9 mouse cellular contexts compared by ENCODE assay signal in the genomic region with DNA sequence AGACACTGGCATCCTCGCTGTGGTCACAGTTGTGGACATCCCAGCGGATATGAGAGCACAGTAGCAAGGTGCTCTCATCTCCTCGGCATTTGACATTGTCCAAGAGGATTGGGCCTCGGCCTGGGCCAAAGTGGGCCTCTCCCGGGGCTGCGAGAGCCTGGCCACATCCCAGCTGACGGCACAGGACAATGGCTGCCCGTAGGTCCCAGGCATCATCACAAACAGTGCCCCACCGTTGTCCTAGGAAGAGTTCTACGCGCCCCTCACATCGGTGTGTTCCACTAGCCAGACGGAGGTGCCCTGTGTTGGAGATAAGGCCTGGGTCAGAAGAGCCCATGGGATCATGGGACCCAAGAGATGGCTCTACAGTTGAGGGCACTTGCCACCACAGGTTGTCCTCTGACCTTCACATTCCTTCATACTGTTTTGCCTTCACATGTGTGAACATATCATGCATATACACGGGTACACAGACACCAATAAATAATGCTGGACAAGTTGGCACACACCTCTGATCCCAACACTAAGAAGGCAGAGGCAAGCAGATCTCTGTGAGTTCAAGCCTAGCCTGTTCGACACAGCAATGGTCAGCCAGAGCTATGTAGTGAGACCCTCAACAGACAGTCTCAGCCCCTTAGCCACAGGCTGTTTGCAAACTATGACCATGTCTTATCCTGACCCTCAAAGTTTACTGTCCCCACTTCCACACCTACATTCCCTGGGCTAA. TPM values are rescaled to one million over a fixed set of nuclear protein-coding genes. Genes with fewer than 3 reads are reported as not detected.
DNase-seq lines count a peak whose midpoint lies in the region; ATAC-seq lines count a peak whose summit lies in the region.
"Had no signal": no experiment of that assay in that cellular context is flagged by ENCODE, and none has a peak within 500 bp of the region (broad histone marks: within the 10 kb centered on the region; RNA-seq: fewer than 3 reads in every experiment).

No protein-coding gene starts in this region.

- H3K36me3 ChIP-seq in hindbrain, embryonic 15.5 days = no peaks in the 10 kb centered on the region
- H3K36me3 ChIP-seq in midbrain, embryonic 14.5 days (ENCODE audit: control insufficient read depth, insufficient read depth, low read length) = no peaks in the 10 kb centered on the region

- 95% methylated on average over 15 of the region's 15 CpGs for WGBS in hindbrain, embryonic 15.5 days
- WGBS in midbrain, embryonic 14.5 days = 94% methylated on average over 15 of the region's 15 CpGs

- H3K9ac ChIP-seq in hindbrain, embryonic 15.5 days = no peak overlapping the region
- H3K9ac ChIP-seq in midbrain, embryonic 14.5 days (replicated peaks; ENCODE audit: low read length) = no peak overlapping the region

- 0 out of 2 replicates have a peak overlapping the region, but pooled peaks have one; percentile 99 for H3K4me2 ChIP-seq in hindbrain, embryonic 15.5 days
- no peak overlapping the region for H3K4me2 ChIP-seq in midbrain, embryonic 14.5 days (ENCODE audit: low read length)

- ATAC-seq in hindbrain, embryonic 15.5 days (ENCODE audit: low FRiP score, low read depth) = no peak
- ATAC-seq in midbrain, embryonic 14.5 days (ENCODE audit: low FRiP score, low TSS enrichment) = no peak
- no peak for ATAC-seq in CD4-positive, CD25-positive, alpha-beta regulatory T cell, adult 4 months

- H3K27ac ChIP-seq in brown adipose tissue, adult 24 weeks (replicated peaks; ENCODE audit: low read depth, low read length) = peak overlapping the region; percentile 97
- H3K27ac ChIP-seq in hindbrain, embryonic 15.5 days (replicated peaks) = peak overlapping the region; percentile 98; the same call in 1 of the 2 replicates
- H3K27ac ChIP-seq in midbrain, embryonic 14.5 days (replicated peaks; ENCODE audit: low read depth, low read length) = peak overlapping the region; percentile 98; the same call in 1 of the 2 replicates

- peaks cover 12% of the 10 kb centered on the region for H3K4me1 ChIP-seq in brown adipose tissue, adult 24 weeks (ENCODE audit: control insufficient read depth, insufficient read depth, insufficient read length, low read length)
- H3K4me1 ChIP-seq in hindbrain, embryonic 15.5 days (replicated peaks) = peaks cover 25% of the 10 kb centered on the region
- H3K4me1 ChIP-seq in midbrain, embryonic 14.5 days (ENCODE audit: control insufficient read depth, insufficient read depth, low read length) = peaks cover 14% of the 10 kb centered on the region

- H3K4me3 ChIP-seq in brown adipose tissue, adult 24 weeks (ENCODE audit: insufficient read depth, low read depth, low read length) = peak overlapping the region; percentile 51; the same call in 1 of the 2 replicates
- H3K4me3 ChIP-seq in hindbrain, embryonic 15.5 days = no peak overlapping the region
- H3K4me3 ChIP-seq in midbrain, embryonic 14.5 days (replicated peaks; ENCODE audit: low read depth, low read length) = no peak overlapping the region

- DNase-seq in kidney, adult 9 months = peak; percentile 33
- no peak for DNase-seq in kidney, adult 18-20 months
- DNase-seq in midbrain, embryonic 14.5 days = no peak
- DNase-seq in spleen, postnatal 14 days (ENCODE audit: low spot score in 2 of 2) = no peak
- no peak for DNase-seq in c-Kit-positive CD71-positive TER-119-positive erythroid progenitor cells, embryonic 14.5 days (ENCODE audit: low spot score)

- no peaks in the 10 kb centered on the region for H3K9me3 ChIP-seq in hindbrain, embryonic 15.5 days
- H3K9me3 ChIP-seq in midbrain, embryonic 14.5 days (ENCODE audit: control insufficient read depth, low read length) = no peaks in the 10 kb centered on the region

- no peaks in the 10 kb centered on the region for H3K27me3 ChIP-seq in hindbrain, embryonic 15.5 days
- H3K27me3 ChIP-seq in midbrain, embryonic 14.5 days (ENCODE audit: control insufficient read depth, insufficient read depth, low read length) = 0 out of 2 replicates have a peak, but pooled peaks cover 4% of the 10 kb centered on the region

RNA-seq across cellular contexts. Expression of a gene that starts 13.3 kb away (rescaled TPM):
- 2.9 and 6.7 TPM in 2 replicates for polyA plus RNA-seq in brown adipose tissue, adult 24 weeks (2012; ENCODE audit: insufficient read depth, insufficient read length, missing spikeins)
- polyA plus RNA-seq in hindbrain, embryonic 15.5 days (2015; fragmentation: Nextera tagmentation; extraction: Ambion mirVana) = 1.9 and 2.6 TPM in 2 replicates
- polyA plus RNA-seq in midbrain, embryonic 14.5 days (2014; fragmentation: Nextera tagmentation; extraction: Ambion mirVana) = 1.4 and 1.9 TPM in 2 replicates
- polyA plus RNA-seq in CD4-positive, CD25-positive, alpha-beta regulatory T cell, adult 4 months (2017; shearing (Covaris generic)) = 1 to 10 TPM; 1.3 to 2.3 TPM

RNA-seq across cellular contexts. Expression of a gene that starts 18.8 kb away (rescaled TPM):
- polyA plus RNA-seq in brown adipose tissue, adult 24 weeks (2012; ENCODE audit: insufficient read depth, insufficient read length, missing spikeins) = not detected in 2 replicates
- polyA plus RNA-seq in hindbrain, embryonic 15.5 days (2015; fragmentation: Nextera tagmentation; extraction: Ambion mirVana) = 0.21 and 0.37 TPM in 2 replicates
- polyA plus RNA-seq in midbrain, embryonic 14.5 days (2014; fragmentation: Nextera tagmentation; extraction: Ambion mirVana) = 0.16 TPM in 1 of 2 replicates, not detected in the other
- not detected for polyA plus RNA-seq in CD4-positive, CD25-positive, alpha-beta regulatory T cell, adult 4 months (2017; shearing (Covaris generic))
- polyA plus RNA-seq: gonadal fat pad, adult 2 months had no signal

RNA-seq across cellular contexts. Expression of a gene that starts 26.7 kb away (rescaled TPM):
- polyA plus RNA-seq in brown adipose tissue, adult 24 weeks (2012; ENCODE audit: insufficient read depth, insufficient read length, missing spikeins) = 499 and 545 TPM in 2 replicates
- 817 and 859 TPM in 2 replicates for polyA plus RNA-seq in hindbrain, embryonic 15.5 days (2015; fragmentation: Nextera tagmentation; extraction: Ambion mirVana)
- 420 and 582 TPM in 2 replicates for polyA plus RNA-seq in midbrain, embryonic 14.5 days (2014; fragmentation: Nextera tagmentation; extraction: Ambion mirVana)
- polyA plus RNA-seq in CD4-positive, CD25-positive, alpha-beta regulatory T cell, adult 4 months (2017; shearing (Covaris generic)) = 10 to 100 TPM; 29.6 to 47.8 TPM

RNA-seq across cellular contexts. Expression of a gene that starts 33.5 kb away (rescaled TPM):
- 16.2 and 18.3 TPM in 2 replicates for polyA plus RNA-seq in brown adipose tissue, adult 24 weeks (2012; ENCODE audit: insufficient read depth, insufficient read length, missing spikeins)
- polyA plus RNA-seq in hindbrain, embryonic 15.5 days (2015; fragmentation: Nextera tagmentation; extraction: Ambion mirVana) = 25.6 and 26.3 TPM in 2 replicates
- 23.0 and 24.0 TPM in 2 replicates for polyA plus RNA-seq in midbrain, embryonic 14.5 days (2014; fragmentation: Nextera tagmentation; extraction: Ambion mirVana)
- polyA plus RNA-seq in CD4-positive, CD25-positive, alpha-beta regulatory T cell, adult 4 months (2017; shearing (Covaris generic)) = 10 to 100 TPM in 1 of 2 experiments, 1 to 10 TPM in 1; 7.9 to 14.1 TPM
